Mouse (Mus musculus) myocyte (in vitro differentiated cells): ENCODE measurements at regions not wholly inside any gene's neighbourhood (a gene's known extent, or its start where the extent isn't known, plus 50 kb on each side); places are given as distances from the start of the nearest gene placed in this dataset.

Experiments
- POLR2A ChIP-seq: IDR thresholded peaks from one replicate; pipeline ENCODE4 v1.6.1; 2011; ENCODE audit warnings: low read depth, mild to moderate bottlenecking, control low read depth, moderate library complexity; ENCODE audit not compliant: insufficient read length
- POLR2AphosphoS2 ChIP-seq: IDR thresholded peaks from one replicate; pipeline ENCODE4 v1.6.1; 2011; ENCODE audit warnings: low read depth, control low read depth; ENCODE audit not compliant: insufficient read length
- TCF3 ChIP-seq: IDR thresholded peaks from one replicate; pipeline ENCODE4 v1.6.1; 2011; ENCODE audit warnings: low read depth, control low read depth; ENCODE audit not compliant: insufficient read length

GRCm38 (mm10) chr3:42449575-42449974 lies 707.2 kb downstream of the D3Ertd751e start:
- TF ChIP-seq POLR2A = no peak
- no peak for TF ChIP-seq POLR2AphosphoS2
- no peak for TF ChIP-seq TCF3
